Mouse (Mus musculus) stomach, embryonic 14.5 days (tissue): ENCODE results near the gene Saa4. TPM values are rescaled to one million over a fixed set of nuclear protein-coding genes. Genes with fewer than 3 reads are reported as not detected.
"Not testable (repeated sequence)": the region's sequence is repeated elsewhere in the genome, so short reads cannot be mapped to it uniquely, and the experiment has no call there.

Experiments used
- ATAC-seq: fragments of 200-750 bp; cut with Nextera tagmentation; 2 replicates; pipeline ENCODE4 v1.8.0; 2017; ENCODE audit warnings: low read depth, moderate TSS enrichment; ENCODE audit not compliant: insufficient number of reproducible peaks, insufficient read depth, low FRiP score
- H3K27ac ChIP-seq: fragments of 300-500 bp; sonication (generic); 2 replicates; pipeline ENCODE4 v1.5.1; 2014; ENCODE audit warnings: mild to moderate bottlenecking, low read length, moderate library complexity, mixed read lengths
- H3K27me3 ChIP-seq: fragments of 300-500 bp; sonication (generic); 2 replicates; pipeline ENCODE4 v1.6.1; 2014; ENCODE audit warnings: low read length, control low read depth, mixed read lengths; ENCODE audit not compliant: control insufficient read depth, insufficient read depth
- H3K36me3 ChIP-seq: fragments of 300-500 bp; sonication (generic); 2 replicates; pipeline ENCODE4 v1.6.1; 2014; ENCODE audit warnings: mild to moderate bottlenecking, control low read depth, low read length, moderate library complexity, mixed read lengths; ENCODE audit not compliant: control insufficient read depth, insufficient read depth
- H3K4me1 ChIP-seq: fragments of 300-500 bp; sonication (generic); 2 replicates; pipeline ENCODE4 v1.6.1; 2014; ENCODE audit warnings: low read length, control low read depth, mixed read lengths; ENCODE audit not compliant: control insufficient read depth, insufficient read depth
- H3K4me2 ChIP-seq: fragments of 300-500 bp; sonication (generic); replicated peaks from 2 replicates; pipeline ENCODE4 v1.6.1; 2014; ENCODE audit warnings: low read depth, low read length, control low read depth
- H3K4me3 ChIP-seq: fragments of 300-500 bp; sonication (generic); 2 replicates; pipeline ENCODE4 v1.5.1; 2014; ENCODE audit warnings: low read depth, low read length, control low read depth
- H3K9ac ChIP-seq: fragments of 300-500 bp; sonication (generic); replicated peaks from 2 replicates; pipeline ENCODE4 v1.6.1; 2014; ENCODE audit warnings: low read depth, mild to moderate bottlenecking, control low read depth, low read length, moderate library complexity, mixed read lengths
- H3K9me3 ChIP-seq: fragments of 300-500 bp; sonication (generic); 2 replicates; pipeline ENCODE4 v1.6.1; 2016; ENCODE audit warnings: low read depth, low read length, control low read depth; ENCODE audit not compliant: control insufficient read depth
- WGBS: fragments of 180-500 bp; shearing (Covaris S2); extraction: QIAGEN DNeasy Blood & Tissue Kit; methylation state at CpG from one replicate; pipeline ENCODE4 v1.1.7; 2014; 5-methylcytosine and 5-hydroxymethylcytosine counted together
- polyA plus RNA-seq: library from polyadenylated mRNA; unstranded; fragments of >200 nt; fragmentation: Nextera tagmentation; extraction: Ambion mirVana; gene quantifications from 2 replicates; pipeline ENCODE4 v1.2.1, GENCODE M21; 2014

Saa4 gene
- polyA plus RNA-seq, 1 experiment from 2014 or later = not detected

DNA sequence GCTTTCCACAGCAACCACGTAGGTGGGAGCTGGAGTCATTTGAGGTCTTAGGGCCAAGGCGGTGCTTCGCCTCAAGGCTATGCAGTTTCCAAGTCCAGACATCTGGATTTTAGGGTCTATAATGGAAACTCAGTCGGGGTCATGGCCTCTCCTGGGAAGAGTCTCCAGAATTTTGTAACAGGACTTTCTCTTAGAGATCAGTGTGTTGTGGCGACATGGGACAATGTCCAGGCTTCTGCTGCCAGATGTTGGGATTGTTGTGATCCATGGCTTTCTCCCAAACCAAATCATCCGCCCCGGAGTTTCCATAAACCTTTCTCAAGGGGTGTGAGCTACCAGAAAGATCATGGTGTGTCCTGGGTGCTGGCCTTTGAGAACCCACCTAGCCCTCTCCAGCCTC lies 14.0 kb upstream of the Saa4 start:
- Histone ChIP-seq H3K9ac (no peak overlapping the region), H3K9me3 (no peaks in the 10 kb centered on the region), H3K4me2 (no peak overlapping the region), H3K4me1 (no peaks in the 10 kb centered on the region), H3K27ac (no peak overlapping the region), H3K27me3 (no peaks in the 10 kb centered on the region), H3K36me3 (no peaks in the 10 kb centered on the region), H3K4me3 (no peak overlapping the region)
- WGBS = 69% methylated on average over 7 of the region's 7 CpGs
- ATAC-seq = no peak

DNA sequence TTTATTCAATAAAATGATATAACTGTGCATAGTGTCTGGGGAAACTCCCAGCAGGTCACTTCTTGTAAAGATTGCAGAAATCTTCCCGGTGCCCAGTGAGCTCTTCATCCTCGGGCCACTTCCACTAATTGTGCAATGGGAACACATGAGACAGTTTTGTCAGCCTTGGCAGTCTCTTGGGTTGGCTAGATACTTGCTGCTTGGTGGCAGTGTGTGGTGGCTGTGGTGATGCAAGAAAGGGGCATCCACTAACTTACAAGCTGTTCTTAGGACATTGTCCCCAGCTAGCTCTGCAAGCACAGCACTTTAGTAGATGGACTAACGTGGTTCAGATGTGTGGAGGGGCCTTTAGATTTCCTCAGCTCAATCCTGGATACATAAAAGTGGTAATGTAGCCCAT lies 13.4 kb upstream of the Saa4 start:
- no peaks in the 10 kb centered on the region for H3K27me3 ChIP-seq
- no peaks in the 10 kb centered on the region for H3K9me3 ChIP-seq
- no peak overlapping the region for H3K27ac ChIP-seq
- no peak for ATAC-seq
- H3K36me3 ChIP-seq = no peaks in the 10 kb centered on the region
- 85% methylated on average over 3 of the region's 3 CpGs for WGBS
- no peak overlapping the region for H3K9ac ChIP-seq
- no peak overlapping the region for H3K4me2 ChIP-seq
- H3K4me1 ChIP-seq = no peaks in the 10 kb centered on the region
- no peak overlapping the region for H3K4me3 ChIP-seq

GRCm38 (mm10) chr7:46742880-46743279 lies 10.5 kb upstream of the Saa4 start, which contains the start of gene Saa1:
Gene Saa1 (minus strand): TSS chr7:46742980.
- WGBS = 70% methylated on average over 3 of the region's 3 CpGs
- not testable (repeated sequence) for H3K36me3 ChIP-seq, ATAC-seq, H3K4me3 ChIP-seq, H3K4me2 ChIP-seq, H3K9ac ChIP-seq, H3K9me3 ChIP-seq, H3K27me3 ChIP-seq, H3K4me1 ChIP-seq, H3K27ac ChIP-seq

DNA sequence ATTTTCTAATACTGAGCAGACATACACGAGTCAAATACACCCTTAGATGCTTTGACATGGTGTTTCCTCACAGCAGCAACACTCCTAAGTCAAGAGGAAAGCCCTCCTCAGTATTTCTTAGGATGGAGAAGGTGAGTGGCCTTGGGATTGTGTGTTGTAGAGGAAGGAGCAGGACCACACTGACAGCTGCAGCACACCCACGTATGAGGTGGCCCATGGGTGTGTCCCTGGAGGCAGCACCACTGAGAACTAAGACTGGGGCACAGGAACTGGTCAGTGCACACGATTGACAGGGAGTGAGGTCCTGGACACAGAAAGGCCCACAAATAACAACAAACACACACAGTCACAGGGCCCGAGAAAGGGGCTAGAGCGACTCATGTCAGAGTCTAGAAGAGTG lies 7.6 kb upstream of the Saa4 start:
- not testable (repeated sequence) for H3K27me3 ChIP-seq, H3K4me2 ChIP-seq, H3K9ac ChIP-seq, H3K27ac ChIP-seq, H3K4me3 ChIP-seq, H3K9me3 ChIP-seq, H3K36me3 ChIP-seq, ATAC-seq, H3K4me1 ChIP-seq
- 70% methylated on average over 5 of the region's 5 CpGs for WGBS

DNA sequence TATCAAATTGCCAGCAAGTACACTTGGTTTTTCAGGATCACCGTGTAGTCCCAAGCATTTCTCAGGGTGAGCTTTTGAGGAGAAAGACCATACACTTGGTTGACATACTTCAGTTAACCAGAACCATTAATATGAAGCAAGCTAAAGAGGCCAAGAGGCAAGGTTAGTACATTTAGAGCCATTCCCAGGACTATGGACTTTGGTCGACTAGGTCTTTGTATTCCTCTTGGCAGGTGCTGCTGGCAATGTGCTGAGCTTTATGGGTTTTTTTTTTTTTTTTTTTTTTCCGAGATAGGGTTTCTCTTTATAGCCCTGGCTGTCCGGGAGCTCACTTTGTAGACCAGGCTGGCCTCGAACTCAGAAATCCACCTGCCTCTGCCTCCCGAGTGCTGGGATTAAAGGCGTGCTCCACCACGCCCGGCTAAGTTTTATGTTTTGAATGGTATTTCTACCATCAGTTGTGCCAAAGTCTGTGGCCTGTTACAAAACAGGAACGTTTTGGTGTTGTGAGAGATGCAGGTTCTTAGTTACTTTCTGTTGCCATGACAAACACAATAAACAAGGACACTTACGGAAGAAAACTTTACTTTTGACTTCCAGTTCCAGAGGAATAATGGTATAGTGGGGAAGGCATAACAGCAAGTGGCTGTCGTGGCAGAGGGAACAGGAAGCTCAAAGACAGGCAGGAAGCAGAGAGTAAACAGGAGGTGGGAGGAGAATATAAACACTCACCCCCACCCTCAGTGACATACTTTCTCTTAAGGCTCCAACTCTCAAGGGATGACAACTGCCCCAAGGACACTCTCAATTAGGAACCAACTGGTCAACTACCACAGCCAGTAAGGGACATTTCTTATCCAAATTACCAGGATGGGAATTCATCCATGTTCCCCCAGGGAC lies 6.4 kb upstream of the Saa4 start:
- ATAC-seq = no peak
- no peaks in the 10 kb centered on the region for H3K36me3 ChIP-seq
- H3K4me3 ChIP-seq = no peak overlapping the region
- no peaks in the 10 kb centered on the region for H3K27me3 ChIP-seq
- H3K27ac ChIP-seq = no peak overlapping the region
- WGBS = 78% methylated on average over 12 of the region's 12 CpGs
- H3K4me1 ChIP-seq = no peaks in the 10 kb centered on the region
- H3K4me2 ChIP-seq = no peak overlapping the region
- no peaks in the 10 kb centered on the region for H3K9me3 ChIP-seq
- H3K9ac ChIP-seq = no peak overlapping the region

- Histone ChIP-seq H3K27ac (no peak overlapping the region), H3K4me3 (no peak overlapping the region), H3K9me3 (no peaks in the 10 kb centered on the region), H3K27me3 (no peaks in the 10 kb centered on the region), H3K4me1 (no peaks in the 10 kb centered on the region), H3K36me3 (no peaks in the 10 kb centered on the region), H3K9ac (no peak overlapping the region), H3K4me2 (no peak overlapping the region)
- WGBS = 83% methylated on average over 2 of the region's 2 CpGs
- ATAC-seq = no peak
Measured at GRCm38 (mm10) chr7:46734983-46735382, 2.6 kb upstream of the Saa4 start.

DNA sequence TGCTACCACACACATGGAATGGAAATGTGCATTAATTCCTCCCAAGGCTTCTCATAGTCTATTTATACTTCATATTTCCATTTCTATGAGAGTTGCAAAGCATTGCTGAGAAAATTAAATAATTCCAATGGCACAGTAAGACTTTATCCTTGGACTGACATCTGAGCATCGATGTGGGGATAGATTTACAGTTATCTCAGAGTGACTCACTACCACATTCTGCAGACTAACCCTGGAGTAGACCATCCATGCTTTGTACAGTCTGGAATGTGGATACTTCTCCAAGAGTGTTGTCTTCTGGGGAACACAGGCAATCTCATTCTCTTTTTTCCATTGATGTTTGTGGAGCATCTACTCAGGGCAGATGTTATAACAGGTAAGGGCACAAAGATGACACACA lies 4.8 kb downstream of the Saa4 start:
- Histone ChIP-seq H3K4me2 (no peak overlapping the region), H3K36me3 (no peaks in the 10 kb centered on the region), H3K27me3 (no peaks in the 10 kb centered on the region), H3K4me3 (no peak overlapping the region), H3K9me3 (no peaks in the 10 kb centered on the region), H3K9ac (no peak overlapping the region), H3K4me1 (no peaks in the 10 kb centered on the region), H3K27ac (no peak overlapping the region)
- ATAC-seq = no peak
- WGBS = 79% methylated on average over 1 of the region's 1 CpGs

DNA sequence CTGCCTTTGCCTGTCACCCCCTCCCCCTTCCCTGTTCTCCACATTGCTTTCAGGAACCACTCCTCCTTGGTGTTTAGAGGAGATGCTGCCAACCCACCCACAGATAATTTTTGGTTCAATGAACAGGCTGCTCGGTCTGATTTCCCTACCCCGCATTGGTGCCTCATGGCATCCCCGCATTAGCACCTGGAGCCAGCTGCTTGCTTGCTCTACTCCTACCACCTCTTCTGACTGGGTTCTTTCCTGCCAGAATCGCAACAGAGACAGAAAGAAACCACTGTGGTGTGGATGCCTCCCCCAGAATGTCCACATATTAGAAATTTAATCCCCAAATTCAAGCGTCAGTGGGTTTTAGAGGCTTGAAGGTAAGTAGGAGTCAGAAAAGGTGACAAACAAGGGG lies 8.0 kb downstream of the Saa4 start:
- H3K9ac ChIP-seq = no peak overlapping the region
- WGBS = 67% methylated on average over 5 of the region's 5 CpGs
- H3K9me3 ChIP-seq = no peaks in the 10 kb centered on the region
- no peak overlapping the region for H3K4me2 ChIP-seq
- H3K4me3 ChIP-seq = no peak overlapping the region
- no peak overlapping the region for H3K27ac ChIP-seq
- no peaks in the 10 kb centered on the region for H3K4me1 ChIP-seq
- H3K36me3 ChIP-seq = no peaks in the 10 kb centered on the region
- ATAC-seq = no peak
- no peaks in the 10 kb centered on the region for H3K27me3 ChIP-seq

- H3K9me3 ChIP-seq = no peaks in the 10 kb centered on the region
- no peaks in the 10 kb centered on the region for H3K27me3 ChIP-seq
- no peaks in the 10 kb centered on the region for H3K36me3 ChIP-seq
- H3K4me1 ChIP-seq = no peaks in the 10 kb centered on the region
- ATAC-seq = no peak
- H3K4me3 ChIP-seq = no peak overlapping the region
- no peak overlapping the region for H3K4me2 ChIP-seq
- H3K9ac ChIP-seq = no peak overlapping the region
- no peak overlapping the region for H3K27ac ChIP-seq
- 77% methylated on average over 3 of the region's 3 CpGs for WGBS
Measured at GRCm38 (mm10) chr7:46723849-46724248, 8.6 kb downstream of the Saa4 start.
